Mouse (Mus musculus) kidney, embryonic 16.5 days (tissue): ENCODE results near the gene Arhgap22. TPM values are rescaled to one million over a fixed set of nuclear protein-coding genes. Genes with fewer than 3 reads are reported as not detected.
A peak's percentile ranks its signal among the peaks of the same experiment; 100 is the strongest.

Experiments used
- ATAC-seq: fragments of 200-750 bp; cut with Nextera tagmentation; 2 replicates; pipeline ENCODE4 v1.8.0; 2017; ENCODE audit warnings: moderate TSS enrichment; ENCODE audit not compliant: low FRiP score, low TSS enrichment
- H3K27ac ChIP-seq: fragments of 300-500 bp; sonication (generic); 2 replicates; pipeline ENCODE4 v1.5.1; 2014; ENCODE audit warnings: low read length
- H3K27me3 ChIP-seq: fragments of 300-500 bp; sonication (generic); 2 replicates; pipeline ENCODE4 v1.6.1; 2014; ENCODE audit warnings: low read length, control low read depth, mixed read lengths; ENCODE audit not compliant: insufficient read depth
- H3K36me3 ChIP-seq: fragments of 300-500 bp; sonication (generic); 2 replicates; pipeline ENCODE4 v1.6.1; 2014; ENCODE audit warnings: low read length, control low read depth, mixed read lengths; ENCODE audit not compliant: insufficient read depth
- H3K4me1 ChIP-seq: fragments of 300-500 bp; sonication (generic); 2 replicates; pipeline ENCODE4 v1.6.1; 2014; ENCODE audit warnings: low read length, control low read depth, mixed read lengths; ENCODE audit not compliant: insufficient read depth
- H3K4me2 ChIP-seq: fragments of 300-500 bp; sonication (generic); replicated peaks from 2 replicates; pipeline ENCODE4 v1.6.1; 2014; ENCODE audit warnings: low read depth, low read length
- H3K4me3 ChIP-seq: fragments of 300-500 bp; sonication (generic); 2 replicates; pipeline ENCODE4 v1.5.1; 2014; ENCODE audit warnings: mild to moderate bottlenecking, low read length
- H3K9ac ChIP-seq: fragments of 300-500 bp; sonication (generic); replicated peaks from 2 replicates; pipeline ENCODE4 v1.6.1; 2014; ENCODE audit warnings: low read length
- H3K9me3 ChIP-seq: fragments of 300-500 bp; sonication (generic); 2 replicates; pipeline ENCODE4 v1.6.1; 2016; ENCODE audit warnings: low read length, control low read depth
- WGBS: fragments of 180-500 bp; shearing (Covaris S2); extraction: QIAGEN DNeasy Blood & Tissue Kit; methylation state at CpG from one replicate; pipeline ENCODE4 v1.1.7; 2014; 5-methylcytosine and 5-hydroxymethylcytosine counted together
- polyA plus RNA-seq: library from polyadenylated mRNA; unstranded; fragments of >200 nt; fragmentation: Nextera tagmentation; extraction: Ambion mirVana; gene quantifications from 2 replicates; pipeline ENCODE4 v1.2.1, GENCODE M21; 2015

The Arhgap22 gene
- polyA plus RNA-seq, 1 experiment from 2014 or later = 3.7 TPM

DNA sequence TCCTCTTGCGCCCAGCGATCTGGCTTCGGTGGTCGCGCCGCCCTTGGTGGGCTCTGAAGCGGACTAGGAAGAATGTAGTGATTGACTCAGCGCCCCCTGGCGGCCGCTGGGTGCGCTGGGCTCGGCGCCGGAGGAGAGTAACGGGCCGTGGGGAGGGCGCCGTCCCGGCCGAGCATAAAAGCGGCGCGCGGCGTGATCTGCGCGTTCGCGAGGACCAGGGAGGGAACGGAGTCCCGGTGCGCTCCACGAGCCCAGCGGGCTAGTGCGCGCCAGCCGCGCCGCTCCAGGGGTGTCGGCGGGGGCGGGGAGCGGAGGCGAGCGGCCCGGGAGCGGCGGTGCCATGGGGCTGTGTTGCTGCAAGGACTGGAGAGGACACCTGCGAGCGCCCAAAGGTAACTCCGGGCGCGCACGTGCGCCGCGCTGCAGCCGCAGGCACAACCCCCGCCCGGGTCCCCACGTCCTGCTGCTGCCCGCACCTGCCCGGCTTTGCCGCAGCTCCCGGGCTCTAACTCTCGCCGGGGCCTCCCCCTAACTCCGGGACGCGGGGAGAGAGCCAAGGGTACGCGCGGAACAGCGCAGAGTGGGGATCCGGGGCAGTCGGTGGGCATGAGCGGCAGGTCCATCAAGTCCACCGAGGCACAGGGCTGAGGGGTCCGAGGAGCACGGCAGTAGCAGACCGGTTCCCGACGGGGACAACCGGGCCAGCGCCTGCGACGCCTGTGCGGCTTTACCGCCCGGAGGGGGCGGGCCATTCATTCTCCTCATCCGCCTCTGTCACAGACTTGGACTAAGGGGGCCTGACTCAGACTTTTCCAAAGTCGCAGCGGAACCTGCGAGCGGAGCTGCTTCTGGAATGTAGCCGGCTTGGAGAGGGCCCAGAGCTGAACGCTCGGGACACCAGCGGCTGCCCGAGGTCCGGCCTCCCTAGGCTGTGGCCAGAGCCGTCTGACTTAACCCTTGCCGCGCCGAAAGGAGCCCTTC lies 106.0 kb downstream of the Arhgap22 start:
- H3K27ac ChIP-seq = peak overlapping the region; percentile 85

DNA sequence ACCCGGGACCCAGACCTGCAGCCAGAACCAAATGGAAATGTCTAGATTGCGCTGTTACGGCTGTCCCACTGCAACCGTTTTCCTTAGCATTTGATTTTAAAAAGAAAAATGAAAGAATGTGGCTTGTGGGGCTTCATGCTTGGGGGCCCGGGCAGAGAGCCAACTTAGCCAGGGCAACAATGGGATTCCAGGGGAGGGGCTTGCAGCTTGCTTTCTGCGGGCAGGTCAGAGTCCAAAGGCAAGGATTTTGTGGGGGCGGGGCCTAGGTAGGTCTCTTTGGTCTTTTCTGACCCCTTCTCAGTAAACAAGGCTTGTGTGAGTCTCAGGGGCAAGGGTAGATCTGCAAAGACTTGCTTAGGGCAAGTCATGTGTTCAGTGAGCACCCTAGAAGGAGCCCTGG lies 107.0 kb downstream of the Arhgap22 start:
- WGBS = 8% methylated on average over 7 of the region's 7 CpGs
- H3K36me3 ChIP-seq = no peaks in the 10 kb centered on the region

More for the DNA sequence above, 106.0 kb downstream of the Arhgap22 start:
- ATAC-seq = peak; percentile 78
- Histone ChIP-seq H3K9me3 (no peaks in the 10 kb centered on the region), H3K4me2 (peak overlapping the region; percentile 99), H3K27me3 (peaks cover 23% of the 10 kb centered on the region), H3K4me1 (peaks cover 30% of the 10 kb centered on the region), H3K4me3 (peak overlapping the region; percentile 70), H3K9ac (peak overlapping the region; percentile 69), H3K36me3 (no peaks in the 10 kb centered on the region)
- WGBS = under 1% methylated on average over 105 of the region's 106 CpGs

DNA sequence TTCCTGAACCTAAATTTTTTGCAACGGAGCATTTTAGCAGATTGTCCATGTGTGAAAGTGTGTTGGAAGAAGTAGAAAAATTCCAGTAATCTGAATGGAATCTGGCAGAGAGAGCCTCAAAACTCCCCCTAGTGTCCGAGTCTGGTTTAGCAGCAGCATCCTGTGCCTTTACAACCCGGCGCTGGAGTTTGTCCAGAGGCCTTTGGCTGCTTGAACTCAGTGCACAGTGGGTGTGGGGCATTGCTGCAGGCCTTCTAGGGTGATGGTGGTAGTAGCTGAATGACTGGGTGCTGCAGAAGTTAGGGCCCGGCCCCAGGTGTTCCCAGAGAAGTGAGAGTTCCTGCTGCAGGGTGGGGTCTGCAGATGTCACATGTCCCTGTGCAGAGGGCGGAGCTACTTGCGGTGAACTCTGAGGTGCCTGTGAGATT lies 108.8 kb downstream of the Arhgap22 start:
- Histone ChIP-seq H3K4me2 (no peak overlapping the region), H3K27me3 (peaks cover 20% of the 10 kb centered on the region), H3K4me1 (peaks cover 30% of the 10 kb centered on the region), H3K27ac (no peak overlapping the region), H3K9me3 (no peaks in the 10 kb centered on the region), H3K4me3 (no peak overlapping the region), H3K36me3 (no peaks in the 10 kb centered on the region), H3K9ac (no peak overlapping the region)
- 22% methylated on average over 7 of the region's 7 CpGs for WGBS
- no peak for ATAC-seq

More for the DNA sequence above, 107.0 kb downstream of the Arhgap22 start:
- peak; percentile 25; the same call in 1 of the 2 replicates for ATAC-seq
- no peaks in the 10 kb centered on the region for H3K9me3 ChIP-seq
- peak overlapping the region; percentile 85 for H3K27ac ChIP-seq
- peaks cover 23% of the 10 kb centered on the region for H3K27me3 ChIP-seq
- H3K4me3 ChIP-seq = peak overlapping the region; percentile 70
- peak overlapping the region; percentile 99 for H3K4me2 ChIP-seq
- peak overlapping the region; percentile 69 for H3K9ac ChIP-seq
- peaks cover 30% of the 10 kb centered on the region for H3K4me1 ChIP-seq

DNA sequence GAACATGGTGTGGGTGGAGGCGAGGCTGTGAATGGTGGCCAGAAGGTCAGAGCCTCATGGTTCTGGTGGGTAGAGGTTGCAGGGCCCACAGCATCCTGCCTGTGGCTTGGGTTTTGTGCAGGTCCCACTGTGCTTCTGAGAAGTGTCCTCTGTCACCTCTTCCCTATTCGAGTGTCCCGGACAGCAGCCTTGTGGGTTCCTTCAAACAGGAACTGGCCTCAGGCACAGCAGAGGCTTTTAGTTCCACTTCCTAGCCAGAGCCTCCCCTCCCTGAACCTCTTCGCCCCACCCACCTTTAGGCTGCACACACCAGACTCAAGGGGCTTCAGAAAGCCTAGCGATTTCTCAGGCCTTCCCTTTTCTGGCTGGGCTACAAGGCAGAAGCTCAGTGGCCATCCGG lies 110.7 kb downstream of the Arhgap22 start:
- Histone ChIP-seq H3K27me3 (peaks cover 14% of the 10 kb centered on the region; the same call in 1 of the 2 replicates), H3K4me2 (no peak overlapping the region), H3K4me1 (peaks cover 26% of the 10 kb centered on the region), H3K4me3 (no peak overlapping the region), H3K9me3 (no peaks in the 10 kb centered on the region), H3K36me3 (no peaks in the 10 kb centered on the region), H3K27ac (no peak overlapping the region), H3K9ac (no peak overlapping the region)
- no peak for ATAC-seq
- WGBS = 73% methylated on average over 6 of the region's 6 CpGs

DNA sequence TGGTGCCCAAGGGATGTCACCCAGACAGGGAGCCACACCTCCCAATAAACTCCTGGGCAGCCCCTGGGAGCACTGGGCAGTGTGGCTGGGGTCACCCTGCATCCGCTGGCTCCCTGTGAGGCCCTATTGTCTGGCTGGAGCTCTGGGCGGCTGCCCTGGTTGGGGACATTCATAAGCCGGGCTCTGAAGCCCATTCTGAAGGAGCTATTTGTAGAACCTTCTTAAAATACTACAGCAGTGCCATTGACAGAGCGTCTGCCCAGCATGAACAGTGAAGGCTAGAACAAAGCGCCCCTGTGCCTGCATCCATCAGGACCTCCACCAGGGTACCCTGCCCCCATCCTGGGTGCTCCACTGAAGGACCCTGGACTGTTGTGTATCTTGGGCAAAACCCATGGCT lies 114.5 kb downstream of the Arhgap22 start:
- H3K4me1 ChIP-seq = no peaks in the 10 kb centered on the region
- no peak overlapping the region for H3K9ac ChIP-seq
- no peaks in the 10 kb centered on the region for H3K9me3 ChIP-seq
- 58% methylated on average over 5 of the region's 5 CpGs for WGBS
- H3K27me3 ChIP-seq = no peaks in the 10 kb centered on the region
- H3K4me2 ChIP-seq = no peak overlapping the region
- no peak overlapping the region for H3K4me3 ChIP-seq
- ATAC-seq = no peak
- no peak overlapping the region for H3K27ac ChIP-seq
- H3K36me3 ChIP-seq = no peaks in the 10 kb centered on the region

DNA sequence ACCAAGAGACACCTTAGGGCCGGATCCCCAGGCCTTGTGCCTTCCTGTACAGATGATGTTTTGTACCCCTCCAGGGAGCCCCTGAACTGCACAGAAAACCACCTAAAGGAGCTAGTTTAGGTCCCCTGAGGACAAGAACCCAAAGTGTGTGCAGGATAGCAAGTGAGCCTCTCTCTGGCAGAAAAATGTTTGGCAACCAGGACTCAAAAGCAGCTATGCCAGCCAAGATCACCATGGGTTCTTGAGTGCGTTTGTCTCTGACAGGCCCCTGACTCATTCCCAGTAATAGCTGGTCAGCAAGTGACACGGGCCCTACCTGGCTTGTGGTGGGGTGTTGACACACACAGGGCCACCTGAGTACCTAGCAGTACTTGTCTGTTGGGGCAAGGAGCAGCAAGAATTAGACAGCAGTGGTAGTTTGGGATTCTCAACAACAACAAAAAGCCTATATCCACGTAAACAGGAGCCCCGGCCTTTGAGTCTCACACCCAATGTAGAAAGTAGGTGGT lies 115.5 kb downstream of the Arhgap22 start:
- Histone ChIP-seq H3K4me2 (no peak overlapping the region), H3K27me3 (no peaks in the 10 kb centered on the region), H3K9ac (no peak overlapping the region), H3K9me3 (no peaks in the 10 kb centered on the region), H3K36me3 (no peaks in the 10 kb centered on the region), H3K27ac (no peak overlapping the region), H3K4me1 (no peaks in the 10 kb centered on the region), H3K4me3 (no peak overlapping the region)
- ATAC-seq = no peak
- WGBS = 89% methylated on average over 5 of the region's 5 CpGs

DNA sequence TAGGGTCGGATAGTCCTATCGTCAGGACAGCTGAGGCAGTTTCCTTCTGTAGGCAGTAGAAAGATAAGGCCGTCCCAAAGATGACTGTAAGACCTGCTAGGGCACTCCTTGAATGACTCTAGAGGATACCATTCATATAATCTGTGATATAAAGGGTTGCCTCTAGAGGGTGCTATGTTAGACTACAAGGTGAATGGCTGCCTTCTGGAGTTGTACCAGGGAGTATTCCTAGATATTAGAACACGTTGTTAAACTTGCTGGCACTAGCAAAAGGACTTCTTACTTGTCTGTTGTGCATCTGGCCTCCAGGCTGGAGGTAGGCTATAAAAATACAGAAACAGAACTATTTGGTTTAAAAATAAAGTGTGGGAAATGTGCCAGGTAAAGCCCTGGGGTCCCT lies 117.2 kb downstream of the Arhgap22 start:
- 65% methylated on average over 4 of the region's 4 CpGs for whole genome bisulfite sequencing
- no peak overlapping the region for H3K27ac ChIP-seq
- H3K36me3 ChIP-seq = no peaks in the 10 kb centered on the region

DNA sequence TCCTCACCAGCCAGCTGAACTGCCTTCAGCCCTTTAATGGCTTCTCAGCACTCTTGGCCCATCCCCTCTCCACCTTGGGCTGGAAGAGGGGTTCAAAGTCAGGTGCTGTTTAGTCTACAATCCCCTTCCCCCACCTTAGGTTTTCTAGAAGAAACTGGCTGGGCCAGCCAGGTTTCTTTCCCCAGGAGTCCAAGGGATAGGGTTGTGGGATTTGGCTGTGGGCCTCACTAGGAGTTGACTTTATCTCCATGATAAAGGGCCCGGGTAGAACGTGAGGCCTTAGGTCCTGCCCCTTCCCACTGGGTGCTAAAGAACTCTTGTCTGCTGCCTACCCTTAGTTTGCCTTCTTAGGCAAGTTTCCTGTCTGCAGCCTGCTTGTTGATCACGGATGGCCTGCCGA lies 117.8 kb downstream of the Arhgap22 start:
- no peak overlapping the region for H3K4me3 ChIP-seq

More for the DNA sequence above, 117.2 kb downstream of the Arhgap22 start:
- Histone ChIP-seq H3K9me3 (no peaks in the 10 kb centered on the region), H3K4me1 (no peaks in the 10 kb centered on the region), H3K27me3 (no peaks in the 10 kb centered on the region), H3K4me2 (no peak overlapping the region), H3K4me3 (no peak overlapping the region), H3K9ac (no peak overlapping the region)
- ATAC-seq = no peak

DNA sequence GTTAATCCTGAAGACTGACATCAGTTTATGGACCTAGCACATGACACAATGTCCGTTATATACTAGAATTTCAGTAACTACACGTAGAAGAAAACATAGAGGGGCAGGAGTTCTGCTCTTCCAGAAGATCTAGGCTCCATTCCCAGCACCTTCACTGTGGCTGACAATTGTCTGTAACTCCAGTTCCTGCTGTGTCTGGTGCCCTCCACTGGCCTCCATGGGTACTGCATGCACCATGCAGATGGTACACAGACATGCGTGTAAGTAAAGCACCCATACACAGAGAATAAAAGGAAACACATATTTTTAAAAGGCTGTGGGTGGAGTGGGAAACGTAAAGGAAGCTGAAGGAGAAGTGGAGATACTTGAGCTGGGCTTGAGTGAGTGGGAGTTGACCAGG lies 120.0 kb downstream of the Arhgap22 start:
- H3K9me3 ChIP-seq = no peaks in the 10 kb centered on the region
- H3K36me3 ChIP-seq = no peaks in the 10 kb centered on the region
- WGBS = 72% methylated on average over 4 of the region's 4 CpGs
- no peak overlapping the region for H3K27ac ChIP-seq
- no peak overlapping the region for H3K9ac ChIP-seq
- H3K4me1 ChIP-seq = no peaks in the 10 kb centered on the region
- H3K4me3 ChIP-seq = no peak overlapping the region
- H3K27me3 ChIP-seq = no peaks in the 10 kb centered on the region
- ATAC-seq = no peak
- H3K4me2 ChIP-seq = no peak overlapping the region

More for the DNA sequence above, 117.8 kb downstream of the Arhgap22 start:
- no peak overlapping the region for H3K9ac ChIP-seq
- ATAC-seq = no peak
- no peaks in the 10 kb centered on the region for H3K36me3 ChIP-seq
- H3K27ac ChIP-seq = no peak overlapping the region
- H3K4me2 ChIP-seq = no peak overlapping the region
- no peaks in the 10 kb centered on the region for H3K27me3 ChIP-seq
- WGBS = 63% methylated on average over 4 of the region's 4 CpGs
- no peaks in the 10 kb centered on the region for H3K9me3 ChIP-seq
- no peaks in the 10 kb centered on the region for H3K4me1 ChIP-seq

DNA sequence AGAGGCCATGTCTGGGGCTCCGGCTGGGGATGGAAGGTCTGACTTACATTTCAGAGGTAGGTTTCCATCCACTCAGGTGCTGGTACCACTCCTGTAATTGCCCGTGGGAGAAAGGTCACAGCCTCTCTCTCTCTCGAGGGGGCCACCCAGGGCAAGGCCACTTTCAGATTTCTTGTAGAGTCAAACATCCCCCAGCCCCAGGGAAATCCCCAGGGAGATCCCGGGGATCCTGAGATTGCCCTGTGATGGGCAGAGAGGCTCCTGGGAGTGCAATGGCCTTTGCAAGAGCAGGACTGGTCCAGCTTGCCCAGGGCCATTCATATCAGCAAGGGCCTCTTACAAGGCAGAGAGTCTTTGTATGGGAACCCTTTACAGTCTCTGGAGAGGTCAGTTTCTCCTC lies 120.6 kb downstream of the Arhgap22 start:
- WGBS = 66% methylated on average over 4 of the region's 4 CpGs
- H3K9me3 ChIP-seq = no peaks in the 10 kb centered on the region
- no peaks in the 10 kb centered on the region for H3K36me3 ChIP-seq
- H3K4me2 ChIP-seq = no peak overlapping the region
- H3K4me1 ChIP-seq = no peaks in the 10 kb centered on the region
- no peak for ATAC-seq
- H3K27me3 ChIP-seq = no peaks in the 10 kb centered on the region
- no peak overlapping the region for H3K4me3 ChIP-seq
- no peak overlapping the region for H3K27ac ChIP-seq
- no peak overlapping the region for H3K9ac ChIP-seq
